Mouse (Mus musculus): Measurements from ENCODE around the gene Gbx2.
A peak's percentile ranks its signal among the peaks of the same experiment; 100 is the strongest.

Gbx2 gene

GRCm38 (mm10) chr1:89967585-89967984 lies 36.6 kb upstream of the Gbx2 start:
- peak overlapping the region; percentile 85 for H3K4me3 ChIP-seq (replicated peaks; ENCODE audit: low read length)
- no peaks in the 10 kb centered on the region for H3K36me3 ChIP-seq (ENCODE audit: insufficient read depth, low read length)
- H3K9me3 ChIP-seq (ENCODE audit: low read length): no peaks in the 10 kb centered on the region
- H3K4me1 ChIP-seq (replicated peaks; ENCODE audit: low read depth, low read length): peaks cover 36% of the 10 kb centered on the region
- H3K27me3 ChIP-seq (ENCODE audit: insufficient read depth, low read length): peaks cover 87% of the 10 kb centered on the region
- TF ChIP-seq POU5F1 (IDR thresholded peaks at IDR 0.05; ENCODE audit: borderline replicate concordance, low read length): no peak
- no peak for TF ChIP-seq CTCF (conservative IDR thresholded peaks at IDR 0.05; ENCODE audit: low read length)
- TF ChIP-seq NANOG (IDR thresholded peaks at IDR 0.05; ENCODE audit: borderline replicate concordance, low read length): no peak

DNA sequence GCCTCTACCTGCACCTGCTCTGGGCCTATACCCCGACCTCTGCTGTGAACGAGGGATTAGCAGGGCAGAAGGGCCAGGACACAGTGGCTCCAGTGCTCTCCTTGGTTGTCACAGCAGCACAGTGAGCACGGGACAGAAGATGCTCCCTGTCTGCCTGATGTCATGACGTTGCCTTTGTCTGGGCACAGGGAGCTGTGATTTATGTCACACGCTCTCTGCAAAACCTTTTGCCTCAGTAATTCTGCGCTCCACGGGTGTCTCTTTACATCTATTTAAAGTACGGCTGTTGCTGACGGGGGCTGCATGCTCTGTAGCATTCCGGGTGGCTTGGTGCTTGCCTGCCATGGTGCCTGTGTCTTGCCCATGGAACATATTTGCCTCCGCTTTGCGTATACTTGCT lies 33.4 kb upstream of the Gbx2 start:
- H3K9me3 ChIP-seq (ENCODE audit: low read length): no peaks in the 10 kb centered on the region
- peaks cover 68% of the 10 kb centered on the region for H3K27me3 ChIP-seq (ENCODE audit: insufficient read depth, low read length)
- H3K4me1 ChIP-seq (replicated peaks; ENCODE audit: low read depth, low read length): peaks cover 53% of the 10 kb centered on the region
- H3K4me3 ChIP-seq (replicated peaks; ENCODE audit: low read length): no peak overlapping the region
- TF ChIP-seq NANOG (IDR thresholded peaks at IDR 0.05; ENCODE audit: borderline replicate concordance, low read length) (no peak), CTCF (conservative IDR thresholded peaks at IDR 0.05; ENCODE audit: low read length) (no peak), POU5F1 (IDR thresholded peaks at IDR 0.05; ENCODE audit: borderline replicate concordance, low read length) (no peak)
- no peaks in the 10 kb centered on the region for H3K36me3 ChIP-seq (ENCODE audit: insufficient read depth, low read length)

DNA sequence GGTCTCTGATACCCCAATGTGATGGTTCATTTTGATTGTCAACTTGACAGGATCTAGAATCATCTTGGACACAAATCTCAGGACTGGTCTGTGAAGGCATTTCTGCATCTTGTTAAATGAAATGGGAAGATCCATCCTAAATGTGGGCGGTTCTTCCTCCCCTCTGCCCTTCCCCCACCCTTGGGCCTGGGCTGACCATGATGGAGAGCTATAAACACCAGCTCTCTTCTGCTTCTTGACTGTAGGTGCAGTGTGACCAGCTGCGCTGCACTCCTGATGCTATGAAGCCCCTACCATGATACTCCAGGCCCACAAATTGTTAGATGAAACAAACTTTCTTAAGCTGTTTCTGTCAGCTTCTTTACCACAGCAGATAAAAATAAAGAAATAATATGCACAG lies 32.3 kb upstream of the Gbx2 start:
- no peak for TF ChIP-seq NANOG (IDR thresholded peaks at IDR 0.05; ENCODE audit: borderline replicate concordance, low read length)
- TF ChIP-seq POU5F1 (IDR thresholded peaks at IDR 0.05; ENCODE audit: borderline replicate concordance, low read length): no peak
- TF ChIP-seq CTCF (conservative IDR thresholded peaks at IDR 0.05; ENCODE audit: low read length): no peak
- H3K9me3 ChIP-seq (ENCODE audit: low read length): no peaks in the 10 kb centered on the region

DNA sequence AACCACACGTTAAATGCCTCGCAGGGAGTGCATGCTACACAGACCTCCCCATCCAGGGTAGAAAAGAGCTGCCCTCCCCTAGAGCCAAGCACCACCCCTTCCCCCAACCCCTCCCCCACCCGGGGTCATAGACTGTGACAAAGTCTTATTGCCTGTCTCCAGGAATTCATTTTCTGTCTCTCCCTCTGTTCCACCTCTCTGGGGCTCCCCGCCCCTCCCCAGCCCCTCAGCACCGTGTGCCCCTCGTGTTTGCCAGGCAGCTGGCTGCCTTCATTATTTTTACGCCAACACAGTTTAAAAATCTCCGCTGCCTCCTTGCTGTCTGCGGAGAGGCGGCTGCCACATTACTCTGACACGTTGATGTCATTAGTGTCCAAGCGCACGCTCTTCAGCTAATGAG lies 31.1 kb upstream of the Gbx2 start:
- Histone ChIP-seq H3K36me3 (ENCODE audit: insufficient read depth, low read length) (no peaks in the 10 kb centered on the region), H3K4me1 (replicated peaks; ENCODE audit: low read depth, low read length) (peaks cover 39% of the 10 kb centered on the region), H3K27me3 (ENCODE audit: insufficient read depth, low read length) (peaks cover 52% of the 10 kb centered on the region), H3K9me3 (ENCODE audit: low read length) (no peaks in the 10 kb centered on the region), H3K4me3 (replicated peaks; ENCODE audit: low read length) (no peak overlapping the region)
- TF ChIP-seq CTCF (conservative IDR thresholded peaks at IDR 0.05; ENCODE audit: low read length) (no peak), POU5F1 (IDR thresholded peaks at IDR 0.05; ENCODE audit: borderline replicate concordance, low read length) (no peak), NANOG (IDR thresholded peaks at IDR 0.05; ENCODE audit: borderline replicate concordance, low read length) (no peak)

More for the DNA sequence above, 32.3 kb upstream of the Gbx2 start:
- H3K4me3 ChIP-seq (replicated peaks; ENCODE audit: low read length): no peak overlapping the region
- peaks cover 45% of the 10 kb centered on the region for H3K4me1 ChIP-seq (replicated peaks; ENCODE audit: low read depth, low read length)
- H3K27me3 ChIP-seq (ENCODE audit: insufficient read depth, low read length): peaks cover 61% of the 10 kb centered on the region
- no peaks in the 10 kb centered on the region for H3K36me3 ChIP-seq (ENCODE audit: insufficient read depth, low read length)

GRCm38 (mm10) chr1:89959393-89959792 lies 28.4 kb upstream of the Gbx2 start:
- Histone ChIP-seq H3K4me3 (replicated peaks; ENCODE audit: low read length) (no peak overlapping the region), H3K9me3 (ENCODE audit: low read length) (no peaks in the 10 kb centered on the region), H3K36me3 (ENCODE audit: insufficient read depth, low read length) (no peaks in the 10 kb centered on the region), H3K27me3 (ENCODE audit: insufficient read depth, low read length) (peaks cover 40% of the 10 kb centered on the region), H3K4me1 (replicated peaks; ENCODE audit: low read depth, low read length) (peaks cover 33% of the 10 kb centered on the region)
- TF ChIP-seq POU5F1 (IDR thresholded peaks at IDR 0.05; ENCODE audit: borderline replicate concordance, low read length): no peak

DNA sequence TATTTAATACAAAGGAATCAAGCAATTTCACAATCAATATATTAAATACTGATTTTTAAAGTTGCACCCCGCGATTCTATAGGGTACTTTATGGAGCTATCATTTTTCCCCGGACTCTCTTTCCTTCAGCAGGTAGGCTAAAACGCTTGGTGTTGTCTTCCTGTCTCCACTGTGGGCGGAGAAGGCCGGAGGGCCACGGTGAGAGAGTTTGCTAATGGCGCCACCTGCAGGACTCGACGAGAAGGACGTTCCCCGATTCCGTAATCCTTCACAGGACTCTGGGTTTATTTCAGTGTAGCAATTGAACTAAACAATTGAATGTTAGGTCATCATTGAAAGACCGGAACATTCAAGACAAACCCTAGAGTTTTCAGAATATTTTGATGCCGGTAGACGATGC lies 12.2 kb upstream of the Gbx2 start:
- peaks cover 61% of the 10 kb centered on the region for H3K27me3 ChIP-seq (ENCODE audit: insufficient read depth, low read length)
- no peaks in the 10 kb centered on the region for H3K36me3 ChIP-seq (ENCODE audit: insufficient read depth, low read length)
- H3K9me3 ChIP-seq (ENCODE audit: low read length): no peaks in the 10 kb centered on the region
- TF ChIP-seq POU5F1 (IDR thresholded peaks at IDR 0.05; ENCODE audit: borderline replicate concordance, low read length) (no peak), CTCF (conservative IDR thresholded peaks at IDR 0.05; ENCODE audit: low read length) (peak; percentile 77)
- H3K4me1 ChIP-seq (replicated peaks; ENCODE audit: low read depth, low read length): peaks cover 43% of the 10 kb centered on the region
- H3K4me3 ChIP-seq (replicated peaks; ENCODE audit: low read length): no peak overlapping the region

DNA sequence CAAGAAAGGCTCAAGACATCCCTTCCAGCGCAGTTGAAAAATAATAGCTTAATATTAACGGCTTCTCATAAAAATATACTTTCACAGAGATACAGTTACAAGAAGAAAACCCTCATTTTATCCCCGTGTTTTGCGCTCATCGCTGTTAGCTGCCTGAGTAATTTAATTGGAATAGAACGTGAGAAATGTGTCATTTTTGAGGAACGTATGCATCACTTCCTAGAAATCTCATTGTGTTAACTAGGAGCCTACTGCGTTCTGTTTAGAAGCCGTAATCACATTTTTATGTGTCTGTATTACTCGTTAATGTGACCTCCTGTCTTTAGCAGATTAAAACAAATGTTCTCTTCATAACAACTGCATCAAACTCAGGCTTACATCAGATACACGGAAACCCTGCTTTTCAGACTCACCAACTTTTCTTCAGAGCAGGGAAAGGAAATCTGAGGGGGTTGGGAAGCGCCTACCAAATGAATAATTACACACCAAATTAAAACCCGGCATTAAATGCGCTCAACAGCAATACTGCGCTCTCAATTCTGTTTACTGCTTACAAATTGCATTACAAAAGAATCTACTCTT lies 11.5 kb upstream of the Gbx2 start:
- H3K4me3 ChIP-seq (replicated peaks; ENCODE audit: low read length): peak overlapping the region; percentile 78
- H3K36me3 ChIP-seq (ENCODE audit: insufficient read depth, low read length): no peaks in the 10 kb centered on the region
- H3K27me3 ChIP-seq (ENCODE audit: insufficient read depth, low read length): peaks cover 61% of the 10 kb centered on the region
- no peak for TF ChIP-seq CTCF (conservative IDR thresholded peaks at IDR 0.05; ENCODE audit: low read length)
- no peak for TF ChIP-seq NANOG (IDR thresholded peaks at IDR 0.05; ENCODE audit: borderline replicate concordance, low read length)
- no peak for TF ChIP-seq POU5F1 (IDR thresholded peaks at IDR 0.05; ENCODE audit: borderline replicate concordance, low read length)
- peaks cover 50% of the 10 kb centered on the region for H3K4me1 ChIP-seq (replicated peaks; ENCODE audit: low read depth, low read length)
- no peaks in the 10 kb centered on the region for H3K9me3 ChIP-seq (ENCODE audit: low read length)

GRCm38 (mm10) chr1:89941701-89942381 lies 10.9 kb upstream of the Gbx2 start:
- peak overlapping the region; percentile 78 for H3K4me3 ChIP-seq (replicated peaks; ENCODE audit: low read length)
- H3K4me1 ChIP-seq (replicated peaks; ENCODE audit: low read depth, low read length): peaks cover 56% of the 10 kb centered on the region
- peaks cover 60% of the 10 kb centered on the region for H3K27me3 ChIP-seq (ENCODE audit: insufficient read depth, low read length)
- H3K9me3 ChIP-seq (ENCODE audit: low read length): no peaks in the 10 kb centered on the region
- no peaks in the 10 kb centered on the region for H3K36me3 ChIP-seq (ENCODE audit: insufficient read depth, low read length)
- no peak for TF ChIP-seq POU5F1 (IDR thresholded peaks at IDR 0.05; ENCODE audit: borderline replicate concordance, low read length)
- no peak for TF ChIP-seq NANOG (IDR thresholded peaks at IDR 0.05; ENCODE audit: borderline replicate concordance, low read length)
- no peak for TF ChIP-seq CTCF (conservative IDR thresholded peaks at IDR 0.05; ENCODE audit: low read length)

Measured in E14TG2a.4 (cell line).